Mouse (Mus musculus): ENCODE data around the gene Tmed3. TPM values are rescaled to one million over a fixed set of nuclear protein-coding genes. Genes with fewer than 3 reads are reported as not detected.

Tmed3 gene
- polyA plus RNA-seq (2015; fragmentation: Nextera tagmentation; extraction: Ambion mirVana), result 110 and 113 TPM in 2 replicates

- 2% methylated on average over 52 of the region's 52 CpGs for WGBS
- Histone ChIP-seq H3K27me3 (no peaks in the 10 kb centered on the region), H3K4me1 (peaks cover 10% of the 10 kb centered on the region; the same call in 1 of the 2 replicates), H3K27ac (peak within 1 kb of the TSS; percentile 83), H3K36me3 (peaks cover 34% of the 10 kb centered on the region), H3K9ac (peak within 1 kb of the TSS; percentile 85), H3K4me2 (replicated peaks) (peak within 1 kb of the TSS; percentile 92), H3K9me3 (no peaks in the 10 kb centered on the region), H3K4me3 (peak within 1 kb of the TSS; percentile 62)
- ATAC-seq (ENCODE audit: low FRiP score, low read depth), result peak; percentile 99
Measured at GRCm38 (mm10) chr9:89704265-89705196, at the start of gene Tmed3. Gene Tmed3 (minus strand): TSS chr9:89705068.

- Histone ChIP-seq H3K4me3 (no peak overlapping the region), H3K4me1 (no peaks in the 10 kb centered on the region), H3K27me3 (peaks cover 22% of the 10 kb centered on the region), H3K9ac (no peak overlapping the region), H3K4me2 (replicated peaks) (no peak overlapping the region), H3K36me3 (no peaks in the 10 kb centered on the region), H3K9me3 (no peaks in the 10 kb centered on the region), H3K27ac (no peak overlapping the region)
- ATAC-seq (ENCODE audit: low FRiP score, low read depth), result no peak
Measured at GRCm38 (mm10) chr9:89740041-89740440, 35.2 kb upstream of the Tmed3 start.

GRCm38 (mm10) chr9:89738295-89738694, 33.4 kb upstream of the Tmed3 start, which contains the start of gene Ankrd34c:
Gene Ankrd34c (minus strand): TSS chr9:89738475.
- H3K4me3 ChIP-seq, result no peak within 1 kb of the TSS
- H3K27me3 ChIP-seq, result peaks cover 22% of the 10 kb centered on the region
- H3K27ac ChIP-seq, result no peak within 1 kb of the TSS
- WGBS, result 1% methylated on average over 8 of the region's 8 CpGs
- no peaks in the 10 kb centered on the region for H3K4me1 ChIP-seq
- H3K9ac ChIP-seq, result no peak within 1 kb of the TSS
- H3K36me3 ChIP-seq, result no peaks in the 10 kb centered on the region
- H3K4me2 ChIP-seq (replicated peaks), result no peak within 1 kb of the TSS
- H3K9me3 ChIP-seq, result no peaks in the 10 kb centered on the region
- ATAC-seq (ENCODE audit: low FRiP score, low read depth), result no peak

GRCm38 (mm10) chr9:89737888-89738287, 33.0 kb upstream of the Tmed3 start:
- Histone ChIP-seq H3K4me1 (no peaks in the 10 kb centered on the region), H3K9ac (no peak overlapping the region), H3K9me3 (no peaks in the 10 kb centered on the region), H3K36me3 (no peaks in the 10 kb centered on the region), H3K4me3 (no peak overlapping the region), H3K27ac (no peak overlapping the region), H3K4me2 (replicated peaks) (no peak overlapping the region), H3K27me3 (peaks cover 22% of the 10 kb centered on the region)
- 13% methylated on average over 6 of the region's 6 CpGs for WGBS
- ATAC-seq (ENCODE audit: low FRiP score, low read depth), result no peak

- H3K27me3 ChIP-seq, result peaks cover 22% of the 10 kb centered on the region
- 0 out of 2 replicates have a peak overlapping the region, but pooled peaks have one; percentile 14 for H3K4me2 ChIP-seq (replicated peaks)
- no peak overlapping the region for H3K9ac ChIP-seq
- H3K27ac ChIP-seq, result no peak overlapping the region
- 9% methylated on average over 20 of the region's 20 CpGs for WGBS
- H3K4me3 ChIP-seq, result no peak overlapping the region
- H3K4me1 ChIP-seq, result no peaks in the 10 kb centered on the region
- peak; percentile 86 for ATAC-seq (ENCODE audit: low FRiP score, low read depth)
- H3K36me3 ChIP-seq, result no peaks in the 10 kb centered on the region
- no peaks in the 10 kb centered on the region for H3K9me3 ChIP-seq
Measured at GRCm38 (mm10) chr9:89736932-89737705, 32.3 kb upstream of the Tmed3 start.

GRCm38 (mm10) chr9:89706906-89707305, 2.0 kb upstream of the Tmed3 start:
- Histone ChIP-seq H3K4me3 (no peak overlapping the region), H3K27me3 (no peaks in the 10 kb centered on the region), H3K9me3 (no peaks in the 10 kb centered on the region), H3K9ac (no peak overlapping the region), H3K27ac (no peak overlapping the region), H3K36me3 (peaks cover 11% of the 10 kb centered on the region), H3K4me2 (replicated peaks) (no peak overlapping the region), H3K4me1 (peaks cover 10% of the 10 kb centered on the region; the same call in 1 of the 2 replicates)
- ATAC-seq (ENCODE audit: low FRiP score, low read depth), result no peak
- 27% methylated on average over 4 of the region's 4 CpGs for WGBS

GRCm38 (mm10) chr9:89705197-89705533, 297 bp upstream of the Tmed3 start:
- Histone ChIP-seq H3K27ac (peak overlapping the region; percentile 79), H3K4me1 (peaks cover 10% of the 10 kb centered on the region; the same call in 1 of the 2 replicates), H3K9ac (peak overlapping the region; percentile 85), H3K4me3 (peak overlapping the region; percentile 62), H3K36me3 (peaks cover 28% of the 10 kb centered on the region), H3K9me3 (no peaks in the 10 kb centered on the region), H3K4me2 (replicated peaks) (peak overlapping the region; percentile 92), H3K27me3 (no peaks in the 10 kb centered on the region)
- ATAC-seq (ENCODE audit: low FRiP score, low read depth), result peak; percentile 65; the same call in 1 of the 2 replicates
- 8% methylated on average over 10 of the region's 10 CpGs for WGBS

GRCm38 (mm10) chr9:89700910-89701457, 3.9 kb downstream of the Tmed3 start:
- H3K36me3 ChIP-seq, result peaks cover 52% of the 10 kb centered on the region
- WGBS, result 95% methylated on average over 2 of the region's 2 CpGs
- no peaks in the 10 kb centered on the region for H3K27me3 ChIP-seq
- H3K4me1 ChIP-seq, result peaks cover 10% of the 10 kb centered on the region; the same call in 1 of the 2 replicates
- ATAC-seq (ENCODE audit: low FRiP score, low read depth), result no peak
- H3K27ac ChIP-seq, result no peak overlapping the region
- no peak overlapping the region for H3K4me2 ChIP-seq (replicated peaks)
- no peaks in the 10 kb centered on the region for H3K9me3 ChIP-seq
- no peak overlapping the region for H3K4me3 ChIP-seq
- no peak overlapping the region for H3K9ac ChIP-seq

- Histone ChIP-seq H3K9ac (no peak overlapping the region), H3K4me2 (replicated peaks) (no peak overlapping the region), H3K9me3 (no peaks in the 10 kb centered on the region), H3K4me1 (no peaks in the 10 kb centered on the region), H3K27ac (no peak overlapping the region), H3K4me3 (no peak overlapping the region), H3K27me3 (no peaks in the 10 kb centered on the region), H3K36me3 (peaks cover 24% of the 10 kb centered on the region)
- no peak for ATAC-seq (ENCODE audit: low FRiP score, low read depth)
- WGBS, result 72% methylated on average over 1 of the region's 1 CpGs
Measured at GRCm38 (mm10) chr9:89695143-89695542, 9.7 kb downstream of the Tmed3 start.

GRCm38 (mm10) chr9:89693670-89694069, 11.2 kb downstream of the Tmed3 start:
- ATAC-seq (ENCODE audit: low FRiP score, low read depth), result no peak
- H3K9me3 ChIP-seq, result no peaks in the 10 kb centered on the region
- H3K27ac ChIP-seq, result no peak overlapping the region
- H3K27me3 ChIP-seq, result no peaks in the 10 kb centered on the region
- H3K9ac ChIP-seq, result no peak overlapping the region
- H3K4me3 ChIP-seq, result no peak overlapping the region
- H3K4me2 ChIP-seq (replicated peaks), result no peak overlapping the region
- no peaks in the 10 kb centered on the region for H3K4me1 ChIP-seq
- H3K36me3 ChIP-seq, result peaks cover 9% of the 10 kb centered on the region
- WGBS, result 92% methylated on average over 2 of the region's 2 CpGs

- no peaks in the 10 kb centered on the region for H3K36me3 ChIP-seq
- H3K4me3 ChIP-seq, result no peak overlapping the region
- ATAC-seq (ENCODE audit: low FRiP score, low read depth), result no peak
- H3K4me2 ChIP-seq (replicated peaks), result no peak overlapping the region
- no peaks in the 10 kb centered on the region for H3K27me3 ChIP-seq
- H3K9ac ChIP-seq, result no peak overlapping the region
- no peaks in the 10 kb centered on the region for H3K4me1 ChIP-seq
- H3K9me3 ChIP-seq, result no peaks in the 10 kb centered on the region
- H3K27ac ChIP-seq, result no peak overlapping the region
- 62% methylated on average over 1 of the region's 1 CpGs for WGBS
Measured at GRCm38 (mm10) chr9:89689179-89689578, 15.7 kb downstream of the Tmed3 start.
